Comparison of ENCODE assay signal across 25 mouse cellular contexts in genomic region chr11:50285696-50286095, GRCm38 (mm10). TPM values are rescaled to one million over a fixed set of nuclear protein-coding genes. Genes with fewer than 3 reads are reported as not detected.
A peak's percentile ranks its signal among the peaks of the same experiment; 100 is the strongest.
DNase-seq lines count a peak whose midpoint lies in the region; ATAC-seq and TF ChIP-seq lines count a peak whose summit lies in the region.
"Had no signal": no experiment of that assay in that cellular context is flagged by ENCODE, and none has a peak within 500 bp of the region (broad histone marks: within the 10 kb centered on the region; RNA-seq: fewer than 3 reads in every experiment).

No protein-coding gene starts in this region.

- no peak overlapping the region for H3K4me2 ChIP-seq in intestine, embryonic 14.5 days (ENCODE audit: low read length)
- H3K4me2 ChIP-seq in intestine, embryonic 16.5 days (ENCODE audit: low read depth, low read length), result no peak overlapping the region
- no peak overlapping the region for H3K4me2 ChIP-seq in heart, embryonic 12.5 days
- H3K4me2 ChIP-seq: forebrain, embryonic 13.5 days; heart, embryonic 15.5 days; hindbrain, embryonic 13.5 days; limb, embryonic 13.5 days; lung, embryonic 14.5 days had no signal

- peaks cover 15% of the 10 kb centered on the region for H3K36me3 ChIP-seq in intestine, embryonic 14.5 days (ENCODE audit: control insufficient read depth, insufficient read depth, low read length)
- no peaks in the 10 kb centered on the region; the same call in none of the 2 replicates for H3K36me3 ChIP-seq in intestine, embryonic 16.5 days (ENCODE audit: control insufficient read depth, insufficient read depth, low read length)
- peaks cover 4% of the 10 kb centered on the region; the same call in 1 of the 2 replicates for H3K36me3 ChIP-seq in liver, adult 2 months (ENCODE audit: control insufficient read depth, insufficient read depth, low read length)
- H3K36me3 ChIP-seq in heart, embryonic 12.5 days, result peaks cover 36% of the 10 kb centered on the region

- no peak for TF ChIP-seq CTCF in liver, adult 2 months (IDR thresholded peaks at IDR 0.05; ENCODE audit: low read depth, low read length)

- no peaks in the 10 kb centered on the region for H3K9me3 ChIP-seq in intestine, embryonic 14.5 days (ENCODE audit: control insufficient read depth, low read length)
- no peaks in the 10 kb centered on the region for H3K9me3 ChIP-seq in intestine, embryonic 16.5 days (ENCODE audit: control insufficient read depth, low read length)
- H3K9me3 ChIP-seq in heart, embryonic 12.5 days (replicated peaks), result no peaks in the 10 kb centered on the region
- H3K9me3 ChIP-seq: forebrain, embryonic 13.5 days; heart, embryonic 15.5 days; hindbrain, embryonic 13.5 days; limb, embryonic 13.5 days; midbrain, embryonic 10.5 days had no signal

- ATAC-seq in intestine, embryonic 14.5 days (replicated peaks; ENCODE audit: low FRiP score, low TSS enrichment, low read depth), result no peak
- no peak for ATAC-seq in intestine, embryonic 16.5 days
- no peak for ATAC-seq in heart, embryonic 12.5 days (ENCODE audit: insufficient number of reproducible peaks, low FRiP score)
- ATAC-seq: forebrain, embryonic 13.5 days; midbrain, embryonic 16.5 days had no signal

- H3K4me1 ChIP-seq in intestine, embryonic 14.5 days (replicated peaks; ENCODE audit: control insufficient read depth, insufficient read depth, low read length), result peaks cover 5% of the 10 kb centered on the region
- H3K4me1 ChIP-seq in intestine, embryonic 16.5 days (ENCODE audit: control insufficient read depth, insufficient read depth, low read length), result peaks cover 11% of the 10 kb centered on the region
- H3K4me1 ChIP-seq in liver, adult 2 months (ENCODE audit: control insufficient read depth, insufficient read depth, low read length), result peaks cover 25% of the 10 kb centered on the region
- peaks cover 10% of the 10 kb centered on the region for H3K4me1 ChIP-seq in brown adipose tissue, adult 24 weeks (ENCODE audit: control insufficient read depth, insufficient read depth, insufficient read length, low read length)
- H3K4me1 ChIP-seq in heart, embryonic 12.5 days (replicated peaks), result peaks cover 31% of the 10 kb centered on the region

- no peak for TF ChIP-seq POLR2A in liver, adult 2 months (IDR thresholded peaks at IDR 0.05; ENCODE audit: extremely low read depth, insufficient read depth, low read length)

- no peaks in the 10 kb centered on the region for H3K27me3 ChIP-seq in intestine, embryonic 14.5 days (replicated peaks; ENCODE audit: control insufficient read depth, insufficient read depth, low read length)
- H3K27me3 ChIP-seq in intestine, embryonic 16.5 days (replicated peaks; ENCODE audit: control insufficient read depth, insufficient read depth, low read length), result no peaks in the 10 kb centered on the region
- no peaks in the 10 kb centered on the region for H3K27me3 ChIP-seq in liver, adult 2 months (ENCODE audit: control insufficient read depth, insufficient read depth, low read length)
- no peaks in the 10 kb centered on the region for H3K27me3 ChIP-seq in heart, embryonic 12.5 days (replicated peaks)
- H3K27me3 ChIP-seq: forebrain, embryonic 13.5 days; heart, embryonic 15.5 days; hindbrain, embryonic 13.5 days; limb, embryonic 13.5 days had no signal

- peak; percentile 36 for DNase-seq in intestine, embryonic 14.5 days (ENCODE audit: low spot score)
- DNase-seq in liver, adult 2 months (ENCODE audit: extremely low read depth, low read depth, low spot score), result peak; percentile 38
- no peak for DNase-seq in liver
- DNase-seq: adrenal gland, adult 2 months; adrenal gland, postnatal 36 days; B cell, adult 2 months; cerebellum, adult 11 months; cerebellum, adult 9-10 months; cerebellum, postnatal 36 days; gastrocnemius, postnatal 36 days; heart, postnatal 36 days; kidney, postnatal 4 days; lung, embryonic 14.5 days; lung, postnatal 14 days; right cerebral cortex, adult 18-20 months had no signal

- peaks cover 46% of the 10 kb centered on the region for H3K79me2 ChIP-seq in liver, adult 2 months (ENCODE audit: control insufficient read depth, insufficient read depth, low read length)

- 93% methylated on average over 7 of the region's 7 CpGs for WGBS in intestine, embryonic 14.5 days
- WGBS in intestine, embryonic 16.5 days, result 93% methylated on average over 7 of the region's 7 CpGs
- WGBS in liver, adult 2 months, result 88% methylated on average over 7 of the region's 7 CpGs
- WGBS in heart, embryonic 12.5 days, result 89% methylated on average over 7 of the region's 7 CpGs

- H3K27ac ChIP-seq in intestine, embryonic 14.5 days (ENCODE audit: low read depth), result no peak overlapping the region
- no peak overlapping the region for H3K27ac ChIP-seq in intestine, embryonic 16.5 days (ENCODE audit: low read length)
- no peak overlapping the region for H3K27ac ChIP-seq in liver, adult 2 months (replicated peaks; ENCODE audit: insufficient read depth, low read depth, low read length)
- H3K27ac ChIP-seq in brown adipose tissue, adult 24 weeks (replicated peaks; ENCODE audit: low read depth, low read length), result 0 out of 2 replicates have a peak overlapping the region, but pooled peaks have one; percentile 8
- no peak overlapping the region for H3K27ac ChIP-seq in heart, embryonic 12.5 days (ENCODE audit: poor library complexity, severe bottlenecking)
- H3K27ac ChIP-seq: forebrain, embryonic 13.5 days; heart, embryonic 15.5 days; hindbrain, embryonic 13.5 days; limb, embryonic 13.5 days; liver, embryonic 14.5 days; midbrain, embryonic 10.5 days had no signal

- no peak overlapping the region for H3K4me3 ChIP-seq in intestine, embryonic 14.5 days (ENCODE audit: low read depth, low read length)
- no peak overlapping the region for H3K4me3 ChIP-seq in intestine, embryonic 16.5 days (ENCODE audit: low read length)
- H3K4me3 ChIP-seq in liver, adult 2 months (ENCODE audit: insufficient read depth, low read depth, low read length), result no peak overlapping the region
- no peak overlapping the region for H3K4me3 ChIP-seq in brown adipose tissue, adult 24 weeks (ENCODE audit: insufficient read depth, low read depth, low read length)
- no peak overlapping the region for H3K4me3 ChIP-seq in heart, embryonic 12.5 days
- H3K4me3 ChIP-seq: forebrain, embryonic 13.5 days; heart, embryonic 15.5 days; hindbrain, embryonic 13.5 days; limb, embryonic 13.5 days; midbrain, embryonic 10.5 days had no signal

- H3K9ac ChIP-seq in intestine, embryonic 14.5 days (ENCODE audit: low read length), result no peak overlapping the region
- no peak overlapping the region for H3K9ac ChIP-seq in intestine, embryonic 16.5 days (ENCODE audit: low read depth, low read length)
- H3K9ac ChIP-seq in liver, adult 2 months (ENCODE audit: low read depth, low read length), result no peak overlapping the region
- H3K9ac ChIP-seq in heart, embryonic 12.5 days, result no peak overlapping the region
- H3K9ac ChIP-seq: forebrain, embryonic 13.5 days; heart, embryonic 15.5 days; hindbrain, embryonic 13.5 days; limb, embryonic 13.5 days; liver, embryonic 14.5 days; lung, embryonic 14.5 days had no signal

RNA-seq across cellular contexts. Expression of gene Maml1, which starts 6.4 kb away (rescaled TPM):
- polyA plus RNA-seq in intestine, embryonic 14.5 days (2014; fragmentation: Nextera tagmentation; extraction: Ambion mirVana), result 8.5 and 9.1 TPM in 2 replicates
- polyA plus RNA-seq in intestine, embryonic 16.5 days (2015; fragmentation: Nextera tagmentation; extraction: Ambion mirVana), result 2.9 and 3.0 TPM in 2 replicates
- total RNA-seq in liver, adult 2 months (2014; rRNA removed), result 3.1 and 4.0 TPM in 2 replicates
- 7.2 and 8.3 TPM in 2 replicates for polyA plus RNA-seq in liver, adult 2 months (2012; rRNA removed)
- 3.9 and 5.5 TPM in 2 replicates for polyA plus RNA-seq in brown adipose tissue, adult 24 weeks (2012; ENCODE audit: insufficient read depth, insufficient read length, missing spikeins)
- polyA plus RNA-seq in heart, embryonic 12.5 days (2016; fragmentation: Nextera tagmentation; extraction: Ambion mirVana), result 4.6 and 6.1 TPM in 2 replicates

RNA-seq across cellular contexts. Expression of gene Canx, which starts 39.8 kb away (rescaled TPM):
- 246 and 259 TPM in 2 replicates for polyA plus RNA-seq in intestine, embryonic 14.5 days (2014; fragmentation: Nextera tagmentation; extraction: Ambion mirVana)
- 347 and 362 TPM in 2 replicates for polyA plus RNA-seq in intestine, embryonic 16.5 days (2015; fragmentation: Nextera tagmentation; extraction: Ambion mirVana)
- total RNA-seq in liver, adult 2 months (2014; rRNA removed), result 315 and 350 TPM in 2 replicates
- 58.2 and 73.8 TPM in 2 replicates for polyA plus RNA-seq in liver, adult 2 months (2012; rRNA removed)
- polyA plus RNA-seq in brown adipose tissue, adult 24 weeks (2012; ENCODE audit: insufficient read depth, insufficient read length, missing spikeins), result 149 and 159 TPM in 2 replicates
- 331 and 334 TPM in 2 replicates for polyA plus RNA-seq in heart, embryonic 12.5 days (2016; fragmentation: Nextera tagmentation; extraction: Ambion mirVana)

RNA-seq across cellular contexts. Expression of gene Ltc4s, which starts 47.3 kb away (rescaled TPM):
- polyA plus RNA-seq in intestine, embryonic 14.5 days (2014; fragmentation: Nextera tagmentation; extraction: Ambion mirVana), result 3.4 and 4.2 TPM in 2 replicates
- 4.3 and 5.1 TPM in 2 replicates for polyA plus RNA-seq in intestine, embryonic 16.5 days (2015; fragmentation: Nextera tagmentation; extraction: Ambion mirVana)
- total RNA-seq in liver, adult 2 months (2014; rRNA removed), result 0.27 and 0.28 TPM in 2 replicates
- 2.1 and 3.2 TPM in 2 replicates for polyA plus RNA-seq in liver, adult 2 months (2012; rRNA removed)
- 27.5 and 45.3 TPM in 2 replicates for polyA plus RNA-seq in brown adipose tissue, adult 24 weeks (2012; ENCODE audit: insufficient read depth, insufficient read length, missing spikeins)
- 0.63 and 0.70 TPM in 2 replicates for polyA plus RNA-seq in heart, embryonic 12.5 days (2016; fragmentation: Nextera tagmentation; extraction: Ambion mirVana)
